Mouse (Mus musculus): Measurements from ENCODE around the gene Ssu72.

DNA sequence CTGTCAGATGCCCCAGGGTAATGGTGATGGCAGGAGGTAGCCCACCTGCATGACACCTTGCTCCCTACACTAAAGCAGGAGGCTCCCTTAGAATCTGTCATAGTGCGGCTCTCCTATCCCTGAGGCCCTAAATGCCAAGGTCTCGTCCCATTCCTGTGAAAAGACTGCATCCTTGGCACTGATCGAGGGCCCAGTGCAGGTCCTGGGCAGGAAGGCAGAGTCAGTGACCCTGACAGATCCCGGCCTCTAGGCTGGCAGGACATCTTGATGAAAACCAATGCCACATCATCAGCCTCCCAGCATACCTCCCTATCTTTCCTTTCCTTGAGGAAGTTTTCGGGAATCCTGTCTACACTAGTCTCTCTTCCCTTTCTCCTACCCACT lies 64.9 kb downstream of the Ssu72 start:
- no peak for TF ChIP-seq CTCF (IDR thresholded peaks at IDR 0.05)
- TF ChIP-seq EP300 (IDR thresholded peaks at IDR 0.05) = no peak
